Mouse (Mus musculus) layer of hippocampus, adult 9-11 months (tissue): ENCODE results near the gene Xylt1.

Experiments
- DNase-seq: peaks from one replicate; pipeline ENCODE4 v3.0.0; 2022

The Xylt1 gene

GRCm38 (mm10) chr7:117484989-117485536 lies 104.3 kb downstream of the Xylt1 start:
- peak; percentile 55 for DNase-seq

GRCm38 (mm10) chr7:117486425-117487172 lies 105.8 kb downstream of the Xylt1 start:
- no peak for DNase-seq

DNA sequence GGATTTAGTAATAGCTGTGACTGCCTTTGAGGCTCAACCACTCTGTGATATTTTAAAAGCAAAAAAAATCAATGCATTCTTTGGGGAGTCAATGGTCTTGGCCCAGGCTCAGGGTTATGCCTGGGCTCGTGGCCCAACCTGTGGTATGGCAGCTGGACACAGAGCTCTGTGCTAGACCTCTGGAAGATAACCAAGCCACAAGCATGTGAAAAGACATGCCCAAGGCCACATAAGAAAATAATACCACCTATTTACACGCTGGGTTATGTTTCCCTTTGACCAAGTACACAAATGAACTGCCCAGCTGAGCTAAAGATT lies 106.4 kb downstream of the Xylt1 start:
- no peak for DNase-seq

DNA sequence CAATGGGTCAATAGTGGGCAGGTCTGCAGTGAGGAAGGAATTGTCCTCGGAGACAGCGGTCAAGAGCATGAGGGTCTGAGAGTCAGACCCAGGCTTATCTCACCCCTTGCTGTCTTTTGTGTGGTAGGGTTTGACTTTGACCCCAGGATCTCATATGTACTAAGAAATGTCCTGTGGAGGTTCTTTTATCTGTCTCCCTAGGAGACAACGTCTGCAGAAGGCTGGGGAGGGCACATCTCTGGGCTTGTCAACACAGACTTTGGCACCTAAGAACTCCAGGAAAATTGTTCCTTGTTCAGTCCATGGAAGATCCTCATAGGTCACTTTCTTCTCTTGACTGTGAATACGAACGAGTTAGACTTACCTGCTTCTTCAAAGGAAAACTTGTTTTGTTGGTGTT lies 109.2 kb downstream of the Xylt1 start:
- DNase-seq = no peak

DNA sequence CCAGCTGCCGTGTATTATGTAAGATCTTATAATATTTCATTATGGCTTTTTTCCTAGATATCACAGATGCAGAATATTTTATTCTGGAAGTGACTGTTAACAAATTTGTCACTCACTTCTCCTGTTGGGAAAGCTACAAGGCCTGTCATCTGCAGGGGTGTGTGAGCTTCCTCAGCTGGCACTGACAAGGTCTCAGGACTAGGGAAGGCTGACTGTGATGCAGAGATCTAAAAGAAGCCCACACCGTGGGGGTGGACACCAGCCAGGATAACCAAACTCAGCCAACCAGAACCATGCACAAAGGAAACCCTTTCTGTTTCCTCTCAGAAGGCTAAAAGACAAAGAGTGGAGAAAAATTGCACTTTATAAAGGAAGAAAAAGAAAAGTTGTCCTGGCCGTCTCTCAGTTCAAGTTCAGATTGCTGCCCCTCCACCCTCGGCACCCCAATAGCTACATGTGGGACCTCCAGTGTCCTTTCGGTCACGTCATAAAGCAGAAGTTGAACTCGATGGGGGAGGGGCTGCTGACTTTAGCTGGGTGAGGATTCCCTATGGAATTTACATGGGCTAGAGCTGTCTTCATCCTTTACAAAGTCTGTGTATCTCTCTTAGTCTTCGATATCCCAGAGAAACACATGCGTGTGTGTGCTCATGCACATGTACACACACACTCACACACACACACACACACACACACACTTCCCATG lies 109.9 kb downstream of the Xylt1 start:
- DNase-seq = no peak

DNA sequence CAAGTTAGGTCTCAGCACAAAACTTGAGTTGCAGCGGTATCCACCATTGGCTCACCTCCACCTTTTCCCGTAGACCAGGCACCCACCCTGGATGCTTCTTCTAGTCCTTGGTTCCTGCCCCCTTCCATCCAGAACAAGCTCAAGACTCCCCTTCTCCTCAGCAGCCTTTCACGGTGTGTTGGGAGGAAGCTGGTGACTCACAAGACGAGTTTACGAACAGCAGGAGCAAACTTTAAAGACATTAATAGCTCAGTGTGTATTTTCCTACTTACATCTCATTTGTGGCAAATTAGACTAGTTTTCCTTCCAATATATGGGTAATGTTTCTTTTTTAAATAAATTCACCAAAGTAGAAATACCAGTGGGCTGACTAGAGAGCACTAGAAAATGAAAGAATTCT lies 110.7 kb downstream of the Xylt1 start:
- DNase-seq = no peak

GRCm38 (mm10) chr7:117494210-117494609 lies 113.4 kb downstream of the Xylt1 start:
- DNase-seq = no peak

DNA sequence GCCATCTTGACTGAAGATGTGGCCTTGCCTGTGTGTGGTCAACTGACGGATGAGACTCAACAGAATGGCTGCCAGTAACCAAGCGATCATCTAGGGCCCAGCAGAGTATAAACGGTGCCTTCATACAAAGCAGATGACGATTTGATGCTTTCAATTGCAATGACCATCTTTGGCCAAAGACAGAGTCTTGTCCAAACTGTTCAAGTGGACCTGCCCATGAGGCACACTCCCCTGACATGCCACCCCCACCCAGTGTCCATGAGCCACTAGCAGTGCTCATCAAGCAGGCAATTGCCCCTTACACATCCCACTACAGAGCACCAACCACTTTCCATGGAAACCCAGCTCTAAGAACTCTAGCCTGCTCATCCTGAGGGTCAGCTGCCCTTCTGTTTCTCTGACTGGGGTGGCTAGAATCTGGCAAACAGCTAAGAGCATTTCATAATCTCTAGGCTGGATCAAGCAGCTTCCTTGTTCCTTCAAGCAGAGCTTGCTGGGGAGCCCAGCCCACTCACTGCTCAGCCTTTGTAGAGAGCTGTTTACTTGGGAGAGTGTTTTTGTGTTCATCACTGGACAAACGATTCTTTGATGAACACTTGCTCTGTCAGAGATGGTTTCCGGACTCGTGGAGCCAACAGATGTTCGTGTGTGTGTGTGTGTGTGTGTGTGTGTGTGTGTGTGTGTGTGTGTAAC lies 114.0 kb downstream of the Xylt1 start:
- peak; percentile 73 for DNase-seq

DNA sequence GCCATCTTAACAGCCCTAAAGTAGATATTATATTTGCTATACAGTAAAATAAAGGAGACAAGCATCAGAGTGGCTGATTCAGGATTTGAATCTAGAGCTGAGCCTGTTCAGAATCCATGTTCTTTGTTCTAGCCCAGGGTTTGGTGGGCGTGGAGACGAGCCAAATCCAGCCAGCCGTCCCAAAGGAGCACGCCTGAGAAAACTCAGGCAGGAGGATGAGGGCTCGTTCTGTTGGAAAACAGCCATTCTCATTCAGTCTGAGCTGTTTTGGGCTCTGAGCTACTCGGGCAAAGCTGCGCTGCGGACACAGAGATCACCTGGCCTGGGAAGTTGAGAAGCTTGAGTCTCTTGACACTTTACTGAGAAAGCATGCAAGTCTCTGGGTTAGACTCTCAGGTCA lies 115.0 kb downstream of the Xylt1 start:
- DNase-seq = no peak

- no peak for DNase-seq
Observed at GRCm38 (mm10) chr7:117498173-117498572, 117.4 kb downstream of the Xylt1 start.

- no peak for DNase-seq
Observed at GRCm38 (mm10) chr7:117501355-117502181, 120.8 kb downstream of the Xylt1 start.

- no peak for DNase-seq
Observed at GRCm38 (mm10) chr7:117502415-117502814, 121.6 kb downstream of the Xylt1 start.

DNA sequence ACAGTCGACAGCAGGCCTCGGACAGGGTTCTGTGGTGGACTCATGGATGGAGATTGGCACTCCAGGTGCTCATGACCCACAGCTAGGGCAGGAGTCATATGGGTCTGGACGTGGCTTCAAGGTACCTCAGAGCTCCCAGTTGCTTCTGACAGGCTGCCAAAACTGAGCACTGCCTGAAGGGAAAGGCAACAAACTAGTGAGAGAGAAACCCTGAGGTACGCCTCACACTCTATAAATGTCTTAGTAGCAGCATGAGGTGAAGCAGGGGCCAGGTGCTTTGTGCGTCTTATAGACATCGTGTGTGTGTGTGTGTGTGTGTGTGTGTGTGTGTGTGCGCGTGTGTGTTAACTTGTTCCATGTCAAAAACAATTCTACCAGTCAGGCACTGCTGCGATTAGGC lies 122.9 kb downstream of the Xylt1 start:
- no peak for DNase-seq

DNA sequence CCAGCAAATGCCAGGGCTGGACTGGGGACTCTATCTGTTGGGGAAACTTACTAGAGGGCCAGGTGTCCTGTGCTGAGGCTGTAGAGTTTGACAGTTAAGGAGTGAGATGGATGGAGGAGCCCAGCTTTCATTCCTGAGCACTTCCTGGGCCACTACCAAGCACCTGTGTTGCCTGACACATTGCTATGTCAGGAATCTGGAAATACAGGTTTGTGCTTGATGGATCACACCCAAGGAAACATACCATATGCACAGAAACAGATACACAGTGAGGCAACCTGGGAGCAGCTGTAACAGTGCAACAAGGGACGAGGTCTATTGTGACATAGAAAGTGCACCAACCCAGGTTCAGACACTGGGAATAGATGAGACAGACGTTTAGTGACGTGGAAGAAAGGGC lies 125.0 kb downstream of the Xylt1 start:
- no peak for DNase-seq

GRCm38 (mm10) chr7:117507351-117507750 lies 126.6 kb downstream of the Xylt1 start:
- no peak for DNase-seq

- DNase-seq = no peak
Observed at GRCm38 (mm10) chr7:117508090-117508489, 127.3 kb downstream of the Xylt1 start.

GRCm38 (mm10) chr7:117510113-117510512 lies 129.3 kb downstream of the Xylt1 start:
- DNase-seq = peak; percentile 71

GRCm38 (mm10) chr7:117512301-117512700 lies 131.5 kb downstream of the Xylt1 start:
- DNase-seq = no peak

DNA sequence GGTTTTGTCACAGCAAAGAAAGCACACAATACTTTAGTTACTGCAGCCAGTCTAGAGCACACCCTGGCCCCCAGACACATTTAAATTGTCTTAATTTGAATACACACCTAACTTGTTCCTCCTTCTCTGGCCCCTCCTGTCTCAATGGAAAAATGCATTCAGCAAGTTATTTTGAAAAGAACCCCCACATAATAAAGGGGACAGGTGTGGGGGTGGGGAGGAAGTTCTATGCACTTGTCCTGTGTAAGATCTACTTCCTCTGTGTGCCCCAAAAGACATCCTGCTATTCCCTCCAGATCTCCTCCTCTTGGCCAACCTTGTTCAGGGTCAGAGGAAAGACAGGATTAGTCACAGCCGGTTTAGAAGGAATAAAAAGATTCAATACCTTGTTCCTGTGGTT lies 135.0 kb downstream of the Xylt1 start:
- no peak for DNase-seq

GRCm38 (mm10) chr7:117516896-117517295 lies 136.1 kb downstream of the Xylt1 start:
- DNase-seq = no peak

DNA sequence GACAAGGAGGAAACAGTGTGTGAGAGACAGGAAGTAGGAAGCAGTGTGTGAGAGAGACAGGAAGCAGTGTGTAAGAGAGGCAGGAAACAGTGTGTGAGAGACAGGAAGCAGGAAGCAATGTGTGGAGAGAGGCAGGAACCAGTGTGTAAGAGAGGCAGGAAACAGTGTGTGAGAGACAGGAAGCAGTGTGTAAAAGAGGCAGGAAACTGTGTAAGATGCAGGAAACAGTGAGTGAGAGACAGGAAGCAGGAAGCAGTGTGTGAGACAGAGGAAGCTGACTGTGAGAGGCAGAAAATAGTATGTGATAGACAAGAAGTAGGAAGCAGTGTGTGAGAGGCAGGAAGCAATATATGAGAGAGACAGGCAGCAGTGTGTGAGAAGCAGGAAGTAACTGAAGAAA lies 140.6 kb downstream of the Xylt1 start:
- DNase-seq = no peak

DNA sequence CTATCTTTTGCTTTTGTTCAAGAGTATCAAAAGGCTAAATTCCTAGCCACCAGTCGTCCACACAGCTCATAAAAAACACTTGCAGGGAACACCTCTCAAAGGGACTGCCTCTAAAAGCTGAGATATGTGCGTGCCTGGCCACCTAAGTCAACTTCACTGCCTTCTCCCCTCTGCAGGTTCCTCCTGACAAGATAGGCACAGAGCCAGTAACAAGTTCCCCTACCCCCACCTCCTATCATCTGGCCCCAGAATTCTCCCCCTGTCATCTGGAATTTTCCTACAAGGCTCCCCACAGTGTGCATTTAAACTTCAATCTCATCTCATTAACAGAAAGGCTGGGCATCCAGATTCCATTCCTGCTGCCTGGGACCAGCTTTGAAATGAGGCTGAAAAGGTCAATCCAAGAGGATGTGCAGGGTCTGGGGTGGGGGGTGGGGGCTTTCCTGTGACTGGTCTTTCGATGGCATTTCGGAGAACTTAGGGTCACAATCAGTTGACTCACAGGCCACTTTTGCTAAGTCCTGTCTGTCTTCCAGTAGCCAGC lies 141.4 kb downstream of the Xylt1 start:
- no peak for DNase-seq
